In the genomic region with DNA sequence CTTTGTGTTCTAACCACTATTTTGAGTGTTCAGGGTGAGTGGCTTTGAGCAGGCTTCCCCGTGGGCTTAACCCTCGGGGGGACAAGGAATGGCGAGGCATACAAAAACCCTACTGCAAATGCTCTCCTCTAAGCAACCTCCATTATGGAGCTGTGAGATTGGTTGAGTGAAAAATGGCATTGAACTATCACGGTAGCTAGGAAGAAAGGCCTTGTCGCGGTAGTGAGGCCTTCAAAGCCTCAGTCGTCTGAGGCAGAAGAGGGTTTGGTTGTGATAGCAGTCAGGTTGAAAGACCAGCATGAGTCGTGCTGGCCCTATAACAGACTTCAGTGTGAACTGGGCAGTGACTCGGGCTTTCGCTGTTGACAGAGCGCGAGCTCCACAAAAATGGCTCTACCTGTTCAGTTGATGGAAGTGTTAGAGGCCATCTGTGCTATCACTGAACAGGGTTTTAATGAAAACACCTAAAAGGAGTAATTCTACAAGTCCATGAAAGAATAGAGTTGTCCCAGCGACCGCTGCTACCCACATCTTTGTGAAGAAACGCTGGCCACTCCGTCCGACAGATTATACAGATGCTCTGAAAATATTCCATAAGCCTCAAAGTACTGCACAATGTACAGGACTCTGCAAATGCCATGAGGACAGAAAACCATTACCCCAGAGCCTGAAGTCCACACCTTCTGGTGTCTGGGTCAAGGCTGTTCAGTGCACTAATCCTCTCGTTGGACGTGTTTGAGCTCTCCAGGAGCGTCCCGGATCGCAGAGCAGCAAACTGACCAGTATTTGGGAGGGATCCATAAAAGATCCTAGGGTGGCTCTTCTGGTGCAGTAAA, we compare ENCODE assay signal across 13 mouse cellular contexts. TPM values are rescaled to one million over a fixed set of nuclear protein-coding genes. Genes with fewer than 3 reads are reported as not detected.
A peak's percentile ranks its signal among the peaks of the same experiment; 100 is the strongest.
DNase-seq lines count a peak whose midpoint lies in the region; ATAC-seq lines count a peak whose summit lies in the region.
"Had no signal": no experiment of that assay in that cellular context is flagged by ENCODE, and none has a peak within 500 bp of the region (broad histone marks: within the 10 kb centered on the region; RNA-seq: fewer than 3 reads in every experiment).

No protein-coding gene starts in this region.

- H3K4me2 ChIP-seq in forebrain, embryonic 11.5 days (ENCODE audit: low read depth, low read length, severe bottlenecking) = peak overlapping the region; percentile 54
- H3K4me2 ChIP-seq in midbrain, embryonic 12.5 days (replicated peaks) = peak overlapping the region; percentile 59

- intact Hi-C loops in left cerebral cortex, postnatal 25 days (cut with DNase I) = no loop called here

- peaks cover 8% of the 10 kb centered on the region; the same call in 1 of the 2 replicates for H3K4me1 ChIP-seq in forebrain, embryonic 11.5 days (replicated peaks; ENCODE audit: control insufficient read depth, insufficient read depth, low read length)
- peaks cover 19% of the 10 kb centered on the region for H3K4me1 ChIP-seq in midbrain, embryonic 12.5 days

- H3K36me3 ChIP-seq in forebrain, embryonic 11.5 days (ENCODE audit: control insufficient read depth, insufficient read depth, low read length) = no peaks in the 10 kb centered on the region
- no peaks in the 10 kb centered on the region for H3K36me3 ChIP-seq in midbrain, embryonic 12.5 days

- H3K27ac ChIP-seq in forebrain, embryonic 11.5 days (ENCODE audit: low read depth, low read length) = peak overlapping the region; percentile 86
- peak overlapping the region; percentile 85 for H3K27ac ChIP-seq in midbrain, embryonic 12.5 days (replicated peaks)
- H3K27ac ChIP-seq: heart, adult 2 months; macrophage had no signal

- H3K27me3 ChIP-seq in forebrain, embryonic 11.5 days (ENCODE audit: control insufficient read depth, insufficient read depth, low read length) = peaks cover 38% of the 10 kb centered on the region
- peaks cover 68% of the 10 kb centered on the region for H3K27me3 ChIP-seq in midbrain, embryonic 12.5 days

- DNase-seq in R1 (ENCODE audit: low read depth, low spot score) = peak; percentile 2
- DNase-seq in cerebellum, adult 8-10 months = peak; percentile 63
- DNase-seq in forebrain, embryonic 11.5 days (ENCODE audit: low spot score) = peak; percentile 62
- no peak for DNase-seq in spleen, adult 12 weeks (ENCODE audit: low spot score)
- DNase-seq in adrenal gland, postnatal 10 days = no peak
- DNase-seq in left cerebral cortex, postnatal 25 days (ENCODE audit: low spot score in 2 of 2) = no peak
- DNase-seq in MN1 (ENCODE audit: low spot score) = no peak
- DNase-seq: adrenal gland, adult 8-10 months; heart, adult 2 months; thymus, postnatal 36 days had no signal

- ATAC-seq in forebrain, embryonic 11.5 days (replicated peaks; ENCODE audit: low FRiP score) = no peak
- ATAC-seq in midbrain, embryonic 12.5 days (ENCODE audit: low FRiP score, low read depth) = no peak
- ATAC-seq: intestine, embryonic 16.5 days had no signal

- WGBS in forebrain, embryonic 11.5 days = 6% methylated on average over 22 of the region's 22 CpGs
- WGBS in midbrain, embryonic 12.5 days = 5% methylated on average over 22 of the region's 22 CpGs

- H3K4me3 ChIP-seq in forebrain, embryonic 11.5 days (ENCODE audit: low read depth, low read length) = peak overlapping the region; percentile 37
- H3K4me3 ChIP-seq in midbrain, embryonic 12.5 days = peak overlapping the region; percentile 34
- H3K4me3 ChIP-seq: heart, adult 2 months had no signal

- H3K9me3 ChIP-seq in forebrain, embryonic 11.5 days (ENCODE audit: control insufficient read depth, low read length) = no peaks in the 10 kb centered on the region
- no peaks in the 10 kb centered on the region for H3K9me3 ChIP-seq in midbrain, embryonic 12.5 days

- peak overlapping the region; percentile 64 for H3K9ac ChIP-seq in forebrain, embryonic 11.5 days (ENCODE audit: low read length)
- H3K9ac ChIP-seq in midbrain, embryonic 12.5 days (replicated peaks) = peak overlapping the region; percentile 59

RNA-seq across cellular contexts. Expression of a gene that starts 7.6 kb away (rescaled TPM):
- polyA plus RNA-seq in forebrain, embryonic 11.5 days (2014; fragmentation: Nextera tagmentation; extraction: Ambion mirVana) = 58.8 and 59.5 TPM in 2 replicates
- polyA plus RNA-seq in midbrain, embryonic 12.5 days (2016; fragmentation: Nextera tagmentation; extraction: Ambion mirVana) = 44.6 and 76.9 TPM in 2 replicates
- total RNA-seq in adrenal gland, postnatal 10 days (2021) = not detected
- 1 to 10 TPM; 2.3 to 3.0 TPM for total RNA-seq in left cerebral cortex, postnatal 25 days (2021)
- total RNA-seq: adrenal gland, adult 8-10 months; heart, adult 2 months had no signal
- polyA plus RNA-seq: heart, adult 2 months; intestine, embryonic 16.5 days; macrophage had no signal

RNA-seq across cellular contexts. Expression of a gene that starts 11.0 kb away (rescaled TPM):
- polyA plus RNA-seq in forebrain, embryonic 11.5 days (2014; fragmentation: Nextera tagmentation; extraction: Ambion mirVana) = 14.7 and 15.7 TPM in 2 replicates
- 11.9 and 17.2 TPM in 2 replicates for polyA plus RNA-seq in midbrain, embryonic 12.5 days (2016; fragmentation: Nextera tagmentation; extraction: Ambion mirVana)
- total RNA-seq in adrenal gland, postnatal 10 days (2021) = under 1 TPM; 0.18 to 0.51 TPM
- 10 to 100 TPM; 11.1 to 11.7 TPM for total RNA-seq in left cerebral cortex, postnatal 25 days (2021)
- total RNA-seq: heart, adult 2 months had no signal
- polyA plus RNA-seq: intestine, embryonic 16.5 days; macrophage had no signal

Comparison
In these comparisons a context has a peak if more than half of its experiments do, and no peak if none do; other contexts are left out.
1. DNase-seq: peak in R1 (single experiment), cerebellum, adult 8-10 months (single experiment) and forebrain, embryonic 11.5 days (single experiment); none in spleen, adult 12 weeks (single experiment), adrenal gland, postnatal 10 days (single experiment), left cerebral cortex, postnatal 25 days (0 of 2) and MN1 (single experiment).
2. RNA of a gene that starts 11.0 kb away (total RNA-seq): 11.1 to 11.7 TPM in left cerebral cortex, postnatal 25 days; 0.18 to 0.51 TPM in adrenal gland, postnatal 10 days; every median in the first group is over 4 times any median in the second.